Mouse (Mus musculus) gastrocnemius, adult 18-20 months (tissue): ENCODE measurements around the gene Abcd1. TPM values are rescaled to one million over a fixed set of nuclear protein-coding genes. Genes with fewer than 3 reads are reported as not detected.

Experiments used
- DNase-seq: peaks from one replicate; pipeline ENCODE4 v3.0.0; 2021; ENCODE audit warnings: low spot score
- long read RNA-seq, 2 experiments: library from polyadenylated mRNA; stranded (forward); transcript quantifications; one replicate each; pipeline ENCODE4 v2.0.0; 2021
- total RNA-seq, 2 experiments: library from RNA; stranded (reverse); gene quantifications; 2 replicates each; pipeline ENCODE4 v1.2.3; 2021

Abcd1 gene
- total RNA-seq = 10 to 100 TPM; 18.7 to 21.2 TPM
- long read RNA-seq, experiment 1, transcript Abcd1-201 (10 exons, 3,648 nt) = major isoform, 16 of 19 reads
- long read RNA-seq, experiment 1, partial matches to known transcripts = 2 of 19 reads
- long read RNA-seq, experiment 1, other reads (novel, unspliced or antisense) = 1 of 19 reads
- long read RNA-seq, experiment 2, transcript Abcd1-201 (10 exons, 3,648 nt) = major isoform, 23 of 27 reads
- long read RNA-seq, experiment 2, partial matches to known transcripts = 3 of 27 reads
- long read RNA-seq, experiment 2, other reads (novel, unspliced or antisense) = 1 of 27 reads

- DNase-seq = peak; percentile 93
Measured at GRCm38 (mm10) chrX:73716109-73716661, at the start of gene Abcd1, which contains the start of gene Bcap31. Gene Abcd1 (plus strand): TSS chrX:73716597. Gene Bcap31 (minus strand): TSS chrX:73716175.

- peak; percentile 56 for DNase-seq
Measured at GRCm38 (mm10) chrX:73672031-73672431, 44.4 kb upstream of the Abcd1 start.

- peak; percentile 77 for DNase-seq
Measured at GRCm38 (mm10) chrX:73672879-73673618, 43.3 kb upstream of the Abcd1 start, which contains the start of gene Slc6a8. Gene Slc6a8 (plus strand): TSS chrX:73673150.

DNA sequence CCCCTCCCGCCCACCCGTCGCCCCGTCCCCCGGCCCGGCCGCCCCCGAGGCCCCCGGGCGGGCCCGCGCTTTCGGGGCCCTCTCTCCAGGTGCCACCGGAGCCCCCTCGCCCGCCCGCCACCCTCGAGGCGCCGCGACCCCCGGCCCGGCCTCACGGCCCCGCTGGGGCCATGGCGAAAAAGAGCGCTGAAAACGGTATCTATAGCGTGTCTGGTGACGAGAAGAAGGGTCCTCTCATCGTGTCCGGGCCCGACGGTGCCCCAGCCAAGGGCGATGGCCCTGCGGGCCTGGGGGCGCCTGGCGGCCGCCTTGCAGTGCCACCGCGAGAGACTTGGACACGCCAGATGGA, 42.8 kb upstream of the Abcd1 start:
- no peak for DNase-seq

DNA sequence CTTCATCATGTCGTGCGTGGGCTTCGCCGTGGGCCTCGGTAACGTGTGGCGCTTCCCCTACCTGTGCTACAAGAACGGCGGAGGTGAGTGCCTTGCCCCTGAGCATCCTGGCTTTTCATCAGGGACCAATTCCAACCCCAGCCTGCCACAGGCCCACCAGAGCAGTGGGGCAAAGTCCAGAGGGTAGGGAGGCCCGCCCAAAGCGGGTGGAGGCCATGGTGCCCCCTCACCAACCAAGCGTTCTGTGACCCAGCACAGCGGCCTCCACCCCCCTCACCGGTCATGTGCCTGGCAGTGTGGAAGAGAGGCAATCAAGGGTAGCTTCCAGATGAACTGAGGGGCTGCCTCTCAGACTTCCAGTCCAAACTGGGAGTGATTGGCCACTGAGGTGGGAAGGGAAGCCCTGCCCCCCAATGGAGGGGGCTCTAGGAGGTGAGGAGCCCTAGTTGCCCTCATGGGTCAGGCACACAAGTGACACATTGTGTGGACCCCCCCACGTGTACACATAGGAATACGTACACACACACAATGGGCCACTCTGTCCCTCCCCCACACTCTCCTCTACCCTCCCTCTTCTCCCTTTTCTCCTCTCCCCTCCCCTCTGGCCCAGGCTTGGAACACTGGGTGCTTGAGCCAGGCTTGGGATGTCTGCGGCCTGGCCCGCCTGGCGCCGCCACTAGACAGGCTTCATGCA, 42.3 kb upstream of the Abcd1 start:
- DNase-seq = peak; percentile 50

- DNase-seq = no peak
Measured at GRCm38 (mm10) chrX:73675231-73675630, 41.2 kb upstream of the Abcd1 start.

DNA sequence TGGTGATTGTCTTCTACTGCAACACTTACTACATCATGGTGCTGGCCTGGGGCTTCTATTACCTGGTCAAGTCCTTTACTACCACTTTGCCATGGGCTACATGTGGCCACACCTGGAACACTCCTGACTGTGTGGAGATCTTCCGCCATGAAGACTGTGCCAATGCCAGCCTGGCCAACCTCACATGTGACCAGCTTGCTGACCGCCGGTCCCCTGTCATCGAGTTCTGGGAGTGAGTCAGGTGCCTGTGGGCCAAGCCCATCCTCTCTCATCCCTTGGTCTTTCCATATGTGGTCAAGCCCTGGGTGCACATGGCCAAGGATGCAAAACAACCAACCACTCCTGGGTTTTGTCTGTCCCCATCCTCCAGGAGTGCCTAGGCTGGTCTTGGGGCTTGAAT, 39.7 kb upstream of the Abcd1 start:
- no peak for DNase-seq

GRCm38 (mm10) chrX:73684156-73684555, 32.2 kb upstream of the Abcd1 start:
- DNase-seq = no peak

DNA sequence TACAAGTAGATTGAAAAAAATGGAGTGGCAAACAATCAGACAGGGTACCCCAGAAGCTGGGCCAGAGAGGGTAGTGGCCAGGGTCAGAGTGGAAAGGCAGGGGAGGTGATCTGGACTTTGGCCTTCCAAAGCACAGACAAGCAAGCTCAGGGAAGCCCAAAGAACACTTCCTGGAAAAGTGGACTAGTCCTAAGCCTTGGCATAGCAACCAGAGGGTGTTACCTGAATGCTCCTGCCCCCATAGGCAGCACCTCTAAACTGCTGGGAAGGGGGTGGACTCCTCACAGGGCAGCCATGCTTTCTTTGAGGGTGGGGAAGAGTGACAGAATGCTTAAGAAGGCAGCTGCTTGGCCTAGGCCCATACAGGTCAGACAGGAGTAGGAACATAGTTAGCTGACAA, 31.4 kb upstream of the Abcd1 start:
- no peak for DNase-seq

DNA sequence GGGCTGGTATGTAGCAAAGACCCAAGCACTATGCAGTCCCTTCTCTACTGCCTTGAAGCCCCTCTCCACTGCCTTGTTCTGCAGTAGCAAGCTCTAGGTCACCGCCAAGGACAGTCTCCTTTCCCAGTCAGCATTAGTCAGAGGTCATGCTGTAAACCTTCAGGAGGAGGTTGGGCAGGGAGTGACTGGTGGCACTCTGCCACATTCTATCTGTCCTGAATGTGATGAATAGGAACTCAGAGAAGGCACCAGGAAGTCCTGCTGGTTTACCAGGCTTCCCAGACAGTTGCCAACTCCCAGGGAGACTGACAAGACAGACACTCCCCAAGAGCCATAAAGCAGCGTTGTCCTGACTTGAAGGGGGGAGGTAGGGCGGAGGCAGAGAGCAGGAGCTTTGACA, 30.8 kb upstream of the Abcd1 start:
- peak; percentile 59 for DNase-seq

- DNase-seq = peak; percentile 73
Measured at GRCm38 (mm10) chrX:73690917-73691629, 25.3 kb upstream of the Abcd1 start.

- no peak for DNase-seq
Measured at GRCm38 (mm10) chrX:73700472-73700871, 15.9 kb upstream of the Abcd1 start.

DNA sequence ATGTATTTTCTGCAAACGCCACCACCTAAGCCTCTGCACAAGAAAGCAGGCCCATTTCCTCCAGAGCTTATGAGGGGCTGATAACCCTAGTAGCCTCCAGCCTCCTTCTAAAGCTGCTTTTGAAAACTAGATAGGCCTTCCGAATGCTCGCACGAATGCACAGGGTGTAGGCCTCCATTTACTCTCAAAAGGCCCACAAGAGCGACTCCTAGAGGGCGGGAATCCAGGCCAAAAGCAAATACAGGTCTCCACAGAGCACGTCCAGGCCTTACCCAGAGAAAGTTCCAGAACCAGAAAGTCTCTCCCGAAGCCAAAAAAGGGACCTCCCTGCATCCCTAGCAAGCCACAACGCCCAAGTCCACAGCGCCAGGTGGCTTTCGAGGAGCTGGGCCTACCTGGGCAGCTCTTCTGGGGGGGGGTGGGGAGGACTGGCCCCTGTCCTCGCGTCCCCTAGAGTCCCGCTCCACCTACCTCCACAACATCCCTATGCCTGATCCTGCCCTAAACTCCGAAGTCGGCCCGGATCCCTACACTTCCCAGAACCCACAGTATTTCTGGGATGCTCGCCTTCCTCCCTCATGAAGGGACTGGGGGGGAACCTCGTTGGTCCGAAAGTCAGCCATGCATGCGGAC, 805 bp upstream of the Abcd1 start:
- peak; percentile 24 for DNase-seq

GRCm38 (mm10) chrX:73716709-73717545, 530 bp downstream of the Abcd1 start:
- peak; percentile 2 for DNase-seq

DNA sequence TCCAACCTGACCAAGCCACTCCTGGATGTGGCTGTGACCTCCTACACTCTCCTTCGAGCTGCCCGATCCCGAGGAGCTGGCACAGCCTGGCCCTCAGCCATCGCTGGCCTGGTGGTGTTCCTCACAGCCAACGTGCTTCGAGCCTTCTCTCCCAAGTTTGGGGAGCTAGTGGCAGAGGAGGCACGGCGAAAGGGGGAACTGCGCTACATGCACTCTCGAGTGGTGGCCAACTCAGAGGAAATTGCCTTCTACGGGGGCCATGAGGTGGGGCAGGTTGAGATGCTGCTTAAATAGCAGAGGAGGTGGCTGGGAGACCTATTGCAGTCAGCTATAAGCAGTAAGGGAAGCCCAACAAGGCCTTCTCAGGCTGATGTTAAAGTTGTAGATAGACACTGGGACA, 1.3 kb downstream of the Abcd1 start:
- DNase-seq = peak; percentile 10

DNA sequence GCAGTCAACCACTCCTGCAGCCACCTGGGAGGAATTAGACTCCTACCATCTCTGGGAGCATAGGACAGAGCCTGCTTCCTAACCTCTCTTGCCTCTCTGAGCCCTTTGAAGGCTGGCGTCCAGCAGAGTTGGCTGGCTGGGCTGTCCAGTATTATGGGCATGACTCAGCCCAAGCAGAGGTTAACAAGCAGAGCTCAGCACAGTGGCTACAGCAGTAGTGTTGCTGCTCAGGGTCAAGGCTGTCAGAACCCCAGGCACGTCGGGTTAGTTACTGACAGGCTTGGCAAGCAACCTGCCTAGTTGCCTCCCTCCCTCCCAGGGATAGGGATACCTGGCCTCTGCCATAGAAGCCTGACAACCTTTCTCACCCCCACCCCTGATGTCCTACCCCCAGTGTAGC, 1.9 kb downstream of the Abcd1 start:
- peak; percentile 29 for DNase-seq

- peak; percentile 14 for DNase-seq
Measured at GRCm38 (mm10) chrX:73718686-73719362, 2.4 kb downstream of the Abcd1 start.

GRCm38 (mm10) chrX:73730908-73731307, 14.5 kb downstream of the Abcd1 start:
- no peak for DNase-seq

DNA sequence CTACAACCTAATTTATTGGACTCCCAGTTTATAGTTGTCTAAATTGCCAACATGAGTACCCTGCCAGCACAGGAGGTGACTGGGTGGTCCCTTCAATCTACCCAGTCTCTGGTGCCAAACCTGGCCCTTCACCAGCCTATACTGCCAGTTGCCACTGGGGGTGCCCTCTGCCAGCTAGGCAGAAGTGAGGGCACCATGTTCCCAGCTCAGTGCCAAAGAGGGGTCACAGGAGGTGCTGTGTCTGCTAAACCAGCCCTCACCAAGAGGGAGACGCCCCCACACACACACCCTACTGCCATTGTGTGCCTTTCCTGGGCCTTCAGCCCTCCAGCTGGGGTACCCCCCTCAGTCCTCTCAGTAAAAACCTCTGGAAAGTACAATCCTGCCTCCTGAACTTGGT, 21.8 kb downstream of the Abcd1 start:
- no peak for DNase-seq
